Mouse (Mus musculus): ENCODE measurements around the gene Sco1. TPM values are rescaled to one million over a fixed set of nuclear protein-coding genes. Genes with fewer than 3 reads are reported as not detected.

Gene Sco1
- polyA plus RNA-seq, 1 experiment from 2014 or later, result 18.2 TPM

- ATAC-seq (ENCODE audit: low FRiP score), result peak; percentile 68; the same call in 1 of the 2 replicates
- Histone ChIP-seq H3K27ac (no peak overlapping the region), H3K9ac (no peak overlapping the region), H3K4me3 (no peak overlapping the region), H3K4me1 (no peaks in the 10 kb centered on the region), H3K27me3 (no peaks in the 10 kb centered on the region), H3K36me3 (no peaks in the 10 kb centered on the region), H3K9me3 (replicated peaks) (no peaks in the 10 kb centered on the region), H3K4me2 (replicated peaks) (no peak overlapping the region)
- 28% methylated on average over 11 of the region's 11 CpGs for WGBS
Observed at GRCm38 (mm10) chr11:67112019-67112850, 59.8 kb downstream of the Sco1 start.

DNA sequence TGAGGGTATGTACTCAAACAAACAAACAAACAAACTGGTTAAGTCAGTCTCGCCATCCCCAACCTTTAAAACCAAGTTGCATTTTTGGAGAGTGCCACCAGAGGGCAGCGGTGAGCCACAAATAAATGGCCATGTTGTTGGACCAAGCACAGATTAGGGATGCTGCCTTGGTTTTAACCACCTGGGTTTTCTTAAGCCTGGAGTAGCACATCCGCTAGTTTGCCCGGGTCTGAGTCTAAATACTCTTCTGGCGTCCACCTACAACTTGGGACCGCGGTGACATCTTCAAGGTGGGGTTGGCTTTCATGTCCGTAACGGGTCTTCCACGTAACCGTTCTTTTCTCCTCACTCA lies 60.4 kb downstream of the Sco1 start:
- H3K4me3 ChIP-seq, result no peak overlapping the region
- WGBS, result 43% methylated on average over 11 of the region's 11 CpGs
- peak; percentile 27; the same call in 1 of the 2 replicates for ATAC-seq (ENCODE audit: low FRiP score)
- H3K27me3 ChIP-seq, result no peaks in the 10 kb centered on the region
- no peaks in the 10 kb centered on the region for H3K4me1 ChIP-seq
- no peak overlapping the region for H3K27ac ChIP-seq
- H3K4me2 ChIP-seq (replicated peaks), result no peak overlapping the region
- no peaks in the 10 kb centered on the region for H3K9me3 ChIP-seq (replicated peaks)
- H3K36me3 ChIP-seq, result no peaks in the 10 kb centered on the region
- H3K9ac ChIP-seq, result no peak overlapping the region

- no peaks in the 10 kb centered on the region for H3K36me3 ChIP-seq
- no peak overlapping the region for H3K27ac ChIP-seq
- H3K9ac ChIP-seq, result no peak overlapping the region
- H3K4me3 ChIP-seq, result no peak overlapping the region
- no peak overlapping the region for H3K4me2 ChIP-seq (replicated peaks)
- ATAC-seq (ENCODE audit: low FRiP score), result no peak
- no peaks in the 10 kb centered on the region for H3K4me1 ChIP-seq
- no peaks in the 10 kb centered on the region for H3K27me3 ChIP-seq
- H3K9me3 ChIP-seq (replicated peaks), result no peaks in the 10 kb centered on the region
- 92% methylated on average over 6 of the region's 6 CpGs for WGBS
Observed at GRCm38 (mm10) chr11:67113381-67113780, 60.9 kb downstream of the Sco1 start.

GRCm38 (mm10) chr11:67114261-67114660 lies 61.8 kb downstream of the Sco1 start:
- Histone ChIP-seq H3K4me1 (no peaks in the 10 kb centered on the region), H3K4me2 (replicated peaks) (no peak overlapping the region), H3K36me3 (no peaks in the 10 kb centered on the region), H3K4me3 (no peak overlapping the region), H3K9ac (no peak overlapping the region), H3K27me3 (no peaks in the 10 kb centered on the region), H3K9me3 (replicated peaks) (no peaks in the 10 kb centered on the region), H3K27ac (no peak overlapping the region)
- ATAC-seq (ENCODE audit: low FRiP score), result no peak
- WGBS, result 91% methylated on average over 5 of the region's 5 CpGs

GRCm38 (mm10) chr11:67114901-67115300 lies 62.4 kb downstream of the Sco1 start:
- WGBS, result 90% methylated on average over 12 of the region's 12 CpGs
- H3K9ac ChIP-seq, result no peak overlapping the region
- no peak overlapping the region for H3K27ac ChIP-seq
- H3K4me3 ChIP-seq, result no peak overlapping the region
- no peak for ATAC-seq (ENCODE audit: low FRiP score)
- peaks cover 6% of the 10 kb centered on the region for H3K4me1 ChIP-seq
- no peaks in the 10 kb centered on the region for H3K36me3 ChIP-seq
- no peak overlapping the region for H3K4me2 ChIP-seq (replicated peaks)
- no peaks in the 10 kb centered on the region for H3K27me3 ChIP-seq
- no peaks in the 10 kb centered on the region for H3K9me3 ChIP-seq (replicated peaks)

Small RNA genes within 50 kb of the gene (microRNA-seq; reads per million reads assigned to microRNA genes)
- not detected for gene Mir6923

Other genes starting within 250 kb of the Sco1 start
- gene Pirt, start 140.7 kb upstream of the Sco1 start, polyA plus RNA-seq (2016; fragmentation: Nextera tagmentation; extraction: Ambion mirVana), result 5.7 and 6.7 TPM in 2 replicates
- not detected in 2 replicates for gene Tmem238l, start 96.0 kb upstream of the Sco1 start, polyA plus RNA-seq (2016; fragmentation: Nextera tagmentation; extraction: Ambion mirVana)
- gene Tmem220, start 27.5 kb upstream of the Sco1 start, polyA plus RNA-seq (2016; fragmentation: Nextera tagmentation; extraction: Ambion mirVana), result 0.43 and 1.2 TPM in 2 replicates
- gene Adprm, start 76 bp upstream of the Sco1 start, polyA plus RNA-seq (2016; fragmentation: Nextera tagmentation; extraction: Ambion mirVana), result 37.8 and 39.6 TPM in 2 replicates
- 4.3 and 26.2 TPM in 2 replicates for gene Myh3, start 25.6 kb downstream of the Sco1 start, polyA plus RNA-seq (2016; fragmentation: Nextera tagmentation; extraction: Ambion mirVana)
- 0.05 TPM in 1 of 2 replicates, not detected in the other for gene Myh2, start 118.4 kb downstream of the Sco1 start, polyA plus RNA-seq (2016; fragmentation: Nextera tagmentation; extraction: Ambion mirVana)
- 0.10 TPM in 1 of 2 replicates, not detected in the other for gene Myh1, start 147.4 kb downstream of the Sco1 start, polyA plus RNA-seq (2016; fragmentation: Nextera tagmentation; extraction: Ambion mirVana)
- 0.18 TPM in 1 of 2 replicates, not detected in the other for gene Myh4, start 185.4 kb downstream of the Sco1 start, polyA plus RNA-seq (2016; fragmentation: Nextera tagmentation; extraction: Ambion mirVana)
- 1.9 and 5.8 TPM in 2 replicates for gene Myh8, start 224.5 kb downstream of the Sco1 start, polyA plus RNA-seq (2016; fragmentation: Nextera tagmentation; extraction: Ambion mirVana)